Mouse (Mus musculus) frontal cortex, adult 2 months (tissue): Measurements from ENCODE around the gene Acads. TPM values are rescaled to one million over a fixed set of nuclear protein-coding genes. Genes with fewer than 3 reads are reported as not detected.
"Not testable (repeated sequence)": the region's sequence is repeated elsewhere in the genome, so short reads cannot be mapped to it uniquely, and the experiment has no call there.

Experiments
- DNase-seq, 2 experiments: peaks; one replicate each; pipeline ENCODE4 v3.0.0; 2022; ENCODE audit warnings: low spot score in 1 of 2; ENCODE audit errors: extremely low spot score in 1 of 2
- polyA plus RNA-seq: library from polyadenylated mRNA; depleted of rRNA; stranded (reverse); fragments of >200 nt; gene quantifications from 2 replicates; pipeline ENCODE4 v1.2.3, GENCODE M21; 2012

Gene Acads
- polyA plus RNA-seq, 1 experiment: 14.9 TPM

- DNase-seq: no peak
These were observed 7.6 kb upstream of the Acads start for GRCm38 (mm10) chr5:115126578-115127312.

GRCm38 (mm10) chr5:115125211-115125871, 6.2 kb upstream of the Acads start:
- DNase-seq: peak; percentile 71 to 93

GRCm38 (mm10) chr5:115124690-115125089, 5.5 kb upstream of the Acads start:
- DNase-seq: no peak

- DNase-seq: no peak
These were observed 1.8 kb upstream of the Acads start for GRCm38 (mm10) chr5:115120978-115121377.

GRCm38 (mm10) chr5:115117467-115117866, 1.7 kb downstream of the Acads start:
- no peak for DNase-seq

- DNase-seq: no peak
These were observed 2.7 kb downstream of the Acads start for GRCm38 (mm10) chr5:115116426-115116825.

GRCm38 (mm10) chr5:115114501-115114900, 4.6 kb downstream of the Acads start:
- no peak for DNase-seq

- no peak for DNase-seq
These were observed 5.9 kb downstream of the Acads start for GRCm38 (mm10) chr5:115113244-115113643.

- DNase-seq: no peak
These were observed 8.0 kb downstream of the Acads start for GRCm38 (mm10) chr5:115111156-115111555.

- not testable (repeated sequence) for DNase-seq
These were observed 15.9 kb downstream of the Acads start for GRCm38 (mm10) chr5:115103253-115103652.

GRCm38 (mm10) chr5:115102231-115102630, 16.9 kb downstream of the Acads start:
- no peak for DNase-seq

GRCm38 (mm10) chr5:115100473-115100872, 18.7 kb downstream of the Acads start:
- DNase-seq: no peak

- no peak for DNase-seq
These were observed 19.2 kb downstream of the Acads start for GRCm38 (mm10) chr5:115099991-115100390.

GRCm38 (mm10) chr5:115099530-115099929, 19.6 kb downstream of the Acads start:
- no peak for DNase-seq

GRCm38 (mm10) chr5:115098195-115098594, 21.0 kb downstream of the Acads start, which contains the start of gene Gm10401:
Gene Gm10401, minus strand, starts transcription at chr5:115098295.
- DNase-seq: no peak

- DNase-seq: no peak
These were observed 27.4 kb downstream of the Acads start for GRCm38 (mm10) chr5:115091776-115092175.

GRCm38 (mm10) chr5:115091015-115091414, 28.1 kb downstream of the Acads start:
- no peak for DNase-seq

- no peak for DNase-seq
These were observed 29.4 kb downstream of the Acads start for GRCm38 (mm10) chr5:115089592-115090268.

- no peak for DNase-seq
These were observed 33.5 kb downstream of the Acads start for GRCm38 (mm10) chr5:115085675-115086074.

- DNase-seq: no peak
These were observed 35.7 kb downstream of the Acads start for GRCm38 (mm10) chr5:115083492-115083891.

GRCm38 (mm10) chr5:115081636-115082035, 37.5 kb downstream of the Acads start:
- DNase-seq: no peak
